Comparison of ENCODE assay signal across 9 mouse cellular contexts in genomic region chr5:130163670-130164069, GRCm38 (mm10). TPM values are rescaled to one million over a fixed set of nuclear protein-coding genes. Genes with fewer than 3 reads are reported as not detected.
DNase-seq lines count a peak whose midpoint lies in the region; ATAC-seq and TF ChIP-seq lines count a peak whose summit lies in the region.
"Had no signal": no experiment of that assay in that cellular context is flagged by ENCODE, and none has a peak within 500 bp of the region (broad histone marks: within the 10 kb centered on the region; RNA-seq: fewer than 3 reads in every experiment).

No protein-coding gene starts in this region.

- no peak overlapping the region for H3K27ac ChIP-seq in forebrain, embryonic 10.5 days
- no peak overlapping the region for H3K27ac ChIP-seq in forebrain, embryonic 13.5 days
- no peak overlapping the region for H3K27ac ChIP-seq in left cerebral cortex, adult 2 months
- H3K27ac ChIP-seq: limb, embryonic 15.5 days had no signal

- no peak overlapping the region for H3K9ac ChIP-seq in forebrain, embryonic 13.5 days
- H3K9ac ChIP-seq: limb, embryonic 15.5 days had no signal

- WGBS in forebrain, embryonic 10.5 days: 3% methylated on average over 7 of the region's 7 CpGs
- 3% methylated on average over 7 of the region's 7 CpGs for WGBS in forebrain, embryonic 13.5 days

- no peak overlapping the region for H3K4me3 ChIP-seq in forebrain, embryonic 10.5 days
- H3K4me3 ChIP-seq in forebrain, embryonic 13.5 days: no peak overlapping the region
- no peak overlapping the region for H3K4me3 ChIP-seq in left cerebral cortex, adult 2 months
- H3K4me3 ChIP-seq: limb, embryonic 15.5 days had no signal

- peak; percentile 67 for DNase-seq in forebrain, embryonic 10.5 days (ENCODE audit: extremely low spot score, low spot score)
- DNase-seq in adrenal gland, adult 18-20 months (ENCODE audit: low spot score in 2 of 2): peak; percentile 83 to 84
- DNase-seq in embryo, embryonic 11 days: peak; percentile 84
- peak; percentile 81 to 87 for DNase-seq in heart, postnatal 36 days
- peak; percentile 71 to 76 for DNase-seq in left cerebral cortex, adult 2 months (ENCODE audit: extremely low spot score in 1 of 2, low spot score in 2 of 2)
- DNase-seq in spleen, postnatal 4 days (ENCODE audit: low spot score in 2 of 2): peak; percentile 82 to 95

- H3K4me1 ChIP-seq in forebrain, embryonic 10.5 days: no peaks in the 10 kb centered on the region
- H3K4me1 ChIP-seq in forebrain, embryonic 13.5 days: no peaks in the 10 kb centered on the region
- H3K4me1 ChIP-seq: limb, embryonic 15.5 days had no signal

- no peak overlapping the region for H3K4me2 ChIP-seq in forebrain, embryonic 13.5 days
- H3K4me2 ChIP-seq: limb, embryonic 15.5 days had no signal

- no peak for ATAC-seq in forebrain, embryonic 13.5 days
- ATAC-seq in megakaryocyte-erythroid progenitor cell, adult 5-6 weeks (replicated peaks; ENCODE audit: low FRiP score, low TSS enrichment, poor library complexity, severe bottlenecking): peak; percentile 64

- intact Hi-C loops in heart, postnatal 36 days (cut with DNase I): loop anchor here (1.0 kb wide), 1 partner anchor 140 kb away; no protein-coding TSS in a partner anchor
- intact Hi-C loops in left cerebral cortex, adult 2 months (cut with DNase I): loop anchor here (1.0 kb wide), 1 partner anchor 140 kb away; no protein-coding TSS in a partner anchor

- H3K9me3 ChIP-seq in forebrain, embryonic 10.5 days: no peaks in the 10 kb centered on the region
- no peaks in the 10 kb centered on the region for H3K9me3 ChIP-seq in forebrain, embryonic 13.5 days (replicated peaks)
- H3K9me3 ChIP-seq: limb, embryonic 15.5 days had no signal

- H3K36me3 ChIP-seq in forebrain, embryonic 10.5 days (replicated peaks): no peaks in the 10 kb centered on the region
- H3K36me3 ChIP-seq in forebrain, embryonic 13.5 days (ENCODE audit: poor library complexity, severe bottlenecking): no peaks in the 10 kb centered on the region
- H3K36me3 ChIP-seq: limb, embryonic 15.5 days had no signal

- peak; percentile 87 for TF ChIP-seq CTCF in left cerebral cortex, adult 2 months (IDR thresholded peaks at IDR 0.05)

- no peaks in the 10 kb centered on the region for H3K27me3 ChIP-seq in forebrain, embryonic 10.5 days (ENCODE audit: poor library complexity, severe bottlenecking)
- no peaks in the 10 kb centered on the region for H3K27me3 ChIP-seq in forebrain, embryonic 13.5 days
- H3K27me3 ChIP-seq: limb, embryonic 15.5 days had no signal

RNA-seq across cellular contexts. Expression of gene Rabgef1, which starts 7.9 kb away (rescaled TPM):
- 23.3 and 25.4 TPM in 2 replicates for polyA plus RNA-seq in forebrain, embryonic 10.5 days (2016; fragmentation: Nextera tagmentation; extraction: Ambion mirVana)
- 32.8 and 34.6 TPM in 2 replicates for polyA plus RNA-seq in forebrain, embryonic 13.5 days (2015; fragmentation: Nextera tagmentation; extraction: Ambion mirVana)
- 10 to 100 TPM; 34.7 to 58.1 TPM for total RNA-seq in adrenal gland, adult 18-20 months (2021)
- total RNA-seq in heart, postnatal 36 days (2021): 10 to 100 TPM; 20.6 to 21.2 TPM
- total RNA-seq in left cerebral cortex, adult 2 months (2021): 10 to 100 TPM; 59.2 to 66.9 TPM
- 45.4 and 46.7 TPM in 2 replicates for total RNA-seq in megakaryocyte-erythroid progenitor cell, adult 5-6 weeks (2014; fragmentation: Nextera tagmentation)
- 56.0 and 60.5 TPM in 2 replicates for total RNA-seq in megakaryocyte-erythroid progenitor cell, adult 5-6 weeks (2017)

RNA-seq across cellular contexts. Expression of gene Kctd7, which starts 19.0 kb away (rescaled TPM):
- 3.6 and 3.9 TPM in 2 replicates for polyA plus RNA-seq in forebrain, embryonic 10.5 days (2016; fragmentation: Nextera tagmentation; extraction: Ambion mirVana)
- 8.3 and 8.9 TPM in 2 replicates for polyA plus RNA-seq in forebrain, embryonic 13.5 days (2015; fragmentation: Nextera tagmentation; extraction: Ambion mirVana)
- 10 to 100 TPM in 1 of 2 experiments, 1 to 10 TPM in 1; 9.7 to 10.3 TPM for total RNA-seq in adrenal gland, adult 18-20 months (2021)
- 1 to 10 TPM; 1.8 to 2.9 TPM for total RNA-seq in heart, postnatal 36 days (2021)
- total RNA-seq in left cerebral cortex, adult 2 months (2021): 10 to 100 TPM; 13.2 to 13.8 TPM
- 5.0 and 12.8 TPM in 2 replicates for total RNA-seq in megakaryocyte-erythroid progenitor cell, adult 5-6 weeks (2014; fragmentation: Nextera tagmentation)
- total RNA-seq in megakaryocyte-erythroid progenitor cell, adult 5-6 weeks (2017): 6.6 and 8.2 TPM in 2 replicates

RNA-seq across cellular contexts. Expression of gene Tmem248, which starts 53.2 kb away (rescaled TPM):
- polyA plus RNA-seq in forebrain, embryonic 10.5 days (2016; fragmentation: Nextera tagmentation; extraction: Ambion mirVana): 35.8 and 39.2 TPM in 2 replicates
- polyA plus RNA-seq in forebrain, embryonic 13.5 days (2015; fragmentation: Nextera tagmentation; extraction: Ambion mirVana): 21.8 and 22.3 TPM in 2 replicates
- 10 to 100 TPM; 57.9 to 75.8 TPM for total RNA-seq in adrenal gland, adult 18-20 months (2021)
- 10 to 100 TPM; 34.4 to 38.5 TPM for total RNA-seq in heart, postnatal 36 days (2021)
- 10 to 100 TPM; 37.9 to 39.1 TPM for total RNA-seq in left cerebral cortex, adult 2 months (2021)
- total RNA-seq in megakaryocyte-erythroid progenitor cell, adult 5-6 weeks (2014; fragmentation: Nextera tagmentation): 42.5 and 48.7 TPM in 2 replicates
- 35.8 and 42.8 TPM in 2 replicates for total RNA-seq in megakaryocyte-erythroid progenitor cell, adult 5-6 weeks (2017)
